Mouse (Mus musculus): Measurements from ENCODE around the gene Snap25. TPM values are rescaled to one million over a fixed set of nuclear protein-coding genes. Genes with fewer than 3 reads are reported as not detected.

Snap25 gene
- total RNA-seq, 1 experiment, result 0.13 TPM

- Histone ChIP-seq H3K9me3 (ENCODE audit: control insufficient read depth, insufficient read depth, low read depth, low read length) (no peaks in the 10 kb centered on the region), H3K4me3 (ENCODE audit: insufficient read depth in 1 of 2, low read depth in 1 of 2, low read length in 2 of 2, poor library complexity in 1 of 2, severe bottlenecking in 1 of 2) (no peak overlapping the region), H3K9ac (ENCODE audit: insufficient read depth, low read depth, low read length, poor library complexity, severe bottlenecking) (no peak overlapping the region), H3K27ac (ENCODE audit: insufficient read depth, low read depth, low read length, poor library complexity, severe bottlenecking) (no peak overlapping the region), H3K36me3 (ENCODE audit: control insufficient read depth, insufficient read depth, low read length, poor library complexity, severe bottlenecking) (no peaks in the 10 kb centered on the region), H3K4me1 (ENCODE audit: control insufficient read depth in 2 of 2, insufficient read depth in 2 of 2, low read length in 2 of 2, poor library complexity in 1 of 2) (no peaks in the 10 kb centered on the region; a peak in 1 of 4 replicates)
- no peak for DNase-seq (ENCODE audit: low read depth, low spot score)
- TF ChIP-seq MAFK (IDR thresholded peaks at IDR 0.05; ENCODE audit: insufficient read depth, low read depth, low read length) (no peak), ZC3H11A (IDR thresholded peaks at IDR 0.05; ENCODE audit: borderline replicate concordance, low read depth, low read length) (no peak), HCFC1 (IDR thresholded peaks at IDR 0.05; ENCODE audit: borderline replicate concordance, insufficient read depth, low read length) (no peak), ZNF384 (IDR thresholded peaks at IDR 0.05; ENCODE audit: low read depth, low read length) (no peak), CHD2 (IDR thresholded peaks at IDR 0.05; ENCODE audit: low read depth, low read length) (no peak)
- in situ Hi-C loops (cut with MboI; ENCODE audit: low sequenced_read_pairs in 2 of 2, unreplicated experiment in 2 of 2), result no loop called here
Measured at GRCm38 (mm10) chr2:136742230-136742629, 29.0 kb downstream of the Snap25 start.

- DNase-seq (ENCODE audit: low read depth, low spot score), result no peak
- H3K4me3 ChIP-seq (ENCODE audit: insufficient read depth in 1 of 2, low read depth in 1 of 2, low read length in 2 of 2, poor library complexity in 1 of 2, severe bottlenecking in 1 of 2), result no peak overlapping the region
- no peak overlapping the region for H3K27ac ChIP-seq (ENCODE audit: insufficient read depth, low read depth, low read length, poor library complexity, severe bottlenecking)
- H3K36me3 ChIP-seq (ENCODE audit: control insufficient read depth, insufficient read depth, low read length, poor library complexity, severe bottlenecking), result no peaks in the 10 kb centered on the region
- H3K9me3 ChIP-seq (ENCODE audit: control insufficient read depth, insufficient read depth, low read depth, low read length), result no peaks in the 10 kb centered on the region
- no peaks in the 10 kb centered on the region; a peak in 1 of 4 replicates for H3K4me1 ChIP-seq (ENCODE audit: control insufficient read depth in 2 of 2, insufficient read depth in 2 of 2, low read length in 2 of 2, poor library complexity in 1 of 2)
- in situ Hi-C loops (cut with MboI; ENCODE audit: low sequenced_read_pairs in 2 of 2, unreplicated experiment in 2 of 2), result no loop called here
- no peak overlapping the region for H3K9ac ChIP-seq (ENCODE audit: insufficient read depth, low read depth, low read length, poor library complexity, severe bottlenecking)
- TF ChIP-seq HCFC1 (IDR thresholded peaks at IDR 0.05; ENCODE audit: borderline replicate concordance, insufficient read depth, low read length) (no peak), ZC3H11A (IDR thresholded peaks at IDR 0.05; ENCODE audit: borderline replicate concordance, low read depth, low read length) (no peak), MAFK (IDR thresholded peaks at IDR 0.05; ENCODE audit: insufficient read depth, low read depth, low read length) (no peak), ZNF384 (IDR thresholded peaks at IDR 0.05; ENCODE audit: low read depth, low read length) (no peak), CHD2 (IDR thresholded peaks at IDR 0.05; ENCODE audit: low read depth, low read length) (no peak)
Measured at GRCm38 (mm10) chr2:136744683-136745326, 31.6 kb downstream of the Snap25 start.

DNA sequence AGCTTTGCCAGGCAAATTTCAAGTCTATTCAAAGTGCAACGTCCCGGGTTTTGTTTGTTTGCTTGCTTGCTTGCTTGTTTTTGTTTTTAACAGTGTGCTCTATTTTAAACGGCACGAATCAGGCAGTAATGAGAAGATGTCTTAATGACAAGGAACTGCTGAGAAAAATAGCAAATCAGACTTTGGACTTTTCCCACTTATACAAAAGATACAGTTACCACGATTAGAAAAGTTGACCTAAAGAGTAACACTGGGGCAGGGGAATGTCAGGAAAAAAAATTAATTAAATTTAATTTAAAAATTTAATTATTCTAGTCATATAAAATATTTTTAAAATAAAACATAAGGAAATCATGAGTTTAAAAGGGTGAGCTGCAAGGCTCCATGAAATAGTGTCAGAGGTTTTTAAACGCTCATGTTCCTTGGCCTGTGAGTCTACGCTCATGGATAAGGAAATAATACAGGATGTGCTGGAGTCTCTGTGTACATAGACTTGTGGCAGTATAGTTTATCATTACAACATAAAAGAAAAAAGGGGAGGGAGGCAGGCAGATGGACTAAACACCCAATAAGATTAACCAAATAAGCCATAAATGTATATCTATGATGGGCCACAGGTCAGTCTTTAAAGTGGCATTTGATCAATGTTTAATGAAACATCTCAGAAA lies 32.2 kb downstream of the Snap25 start:
- no peak overlapping the region for H3K4me3 ChIP-seq (ENCODE audit: insufficient read depth in 1 of 2, low read depth in 1 of 2, low read length in 2 of 2, poor library complexity in 1 of 2, severe bottlenecking in 1 of 2)
- H3K4me1 ChIP-seq (ENCODE audit: control insufficient read depth in 2 of 2, insufficient read depth in 2 of 2, low read length in 2 of 2, poor library complexity in 1 of 2), result no peaks in the 10 kb centered on the region; a peak in 1 of 4 replicates
- no peak overlapping the region for H3K9ac ChIP-seq (ENCODE audit: insufficient read depth, low read depth, low read length, poor library complexity, severe bottlenecking)
- H3K9me3 ChIP-seq (ENCODE audit: control insufficient read depth, insufficient read depth, low read depth, low read length), result no peaks in the 10 kb centered on the region
- TF ChIP-seq ZC3H11A (IDR thresholded peaks at IDR 0.05; ENCODE audit: borderline replicate concordance, low read depth, low read length) (no peak), HCFC1 (IDR thresholded peaks at IDR 0.05; ENCODE audit: borderline replicate concordance, insufficient read depth, low read length) (no peak), ZNF384 (IDR thresholded peaks at IDR 0.05; ENCODE audit: low read depth, low read length) (no peak), CHD2 (IDR thresholded peaks at IDR 0.05; ENCODE audit: low read depth, low read length) (no peak), MAFK (IDR thresholded peaks at IDR 0.05; ENCODE audit: insufficient read depth, low read depth, low read length) (no peak)
- H3K36me3 ChIP-seq (ENCODE audit: control insufficient read depth, insufficient read depth, low read length, poor library complexity, severe bottlenecking), result no peaks in the 10 kb centered on the region
- no peak overlapping the region for H3K27ac ChIP-seq (ENCODE audit: insufficient read depth, low read depth, low read length, poor library complexity, severe bottlenecking)
- in situ Hi-C loops (cut with MboI; ENCODE audit: low sequenced_read_pairs in 2 of 2, unreplicated experiment in 2 of 2), result no loop called here
- DNase-seq (ENCODE audit: low read depth, low spot score), result no peak

GRCm38 (mm10) chr2:136753682-136754081 lies 40.4 kb downstream of the Snap25 start:
- H3K27ac ChIP-seq (ENCODE audit: insufficient read depth, low read depth, low read length, poor library complexity, severe bottlenecking), result no peak overlapping the region
- no peak for DNase-seq (ENCODE audit: low read depth, low spot score)
- no peaks in the 10 kb centered on the region; the same call in 1 of the 2 replicates for H3K36me3 ChIP-seq (ENCODE audit: control insufficient read depth, insufficient read depth, low read length, poor library complexity, severe bottlenecking)
- H3K4me3 ChIP-seq (ENCODE audit: insufficient read depth in 1 of 2, low read depth in 1 of 2, low read length in 2 of 2, poor library complexity in 1 of 2, severe bottlenecking in 1 of 2), result no peak overlapping the region
- H3K4me1 ChIP-seq (ENCODE audit: control insufficient read depth in 2 of 2, insufficient read depth in 2 of 2, low read length in 2 of 2, poor library complexity in 1 of 2), result peaks cover 0 to 3% of the 10 kb centered on the region in 2 experiments; a peak in 1 of 4 replicates
- no peak overlapping the region for H3K9ac ChIP-seq (ENCODE audit: insufficient read depth, low read depth, low read length, poor library complexity, severe bottlenecking)
- TF ChIP-seq ZNF384 (IDR thresholded peaks at IDR 0.05; ENCODE audit: low read depth, low read length), result no peak
- TF ChIP-seq HCFC1 (IDR thresholded peaks at IDR 0.05; ENCODE audit: borderline replicate concordance, insufficient read depth, low read length), result no peak
- TF ChIP-seq ZC3H11A (IDR thresholded peaks at IDR 0.05; ENCODE audit: borderline replicate concordance, low read depth, low read length), result no peak
- TF ChIP-seq CHD2 (IDR thresholded peaks at IDR 0.05; ENCODE audit: low read depth, low read length), result no peak
- no peak for TF ChIP-seq MAFK (IDR thresholded peaks at IDR 0.05; ENCODE audit: insufficient read depth, low read depth, low read length)
- no peaks in the 10 kb centered on the region for H3K9me3 ChIP-seq (ENCODE audit: control insufficient read depth, insufficient read depth, low read depth, low read length)
- in situ Hi-C loops (cut with MboI; ENCODE audit: low sequenced_read_pairs in 2 of 2, unreplicated experiment in 2 of 2), result no loop called here
